Mouse (Mus musculus): ENCODE measurements around the gene Ano6.
A peak's percentile ranks its signal among the peaks of the same experiment; 100 is the strongest.

The Ano6 gene

GRCm38 (mm10) chr15:95922558-95922957, 131.9 kb downstream of the Ano6 start:
- DNase-seq (ENCODE audit: low read depth, low spot score), result no peak

- DNase-seq (ENCODE audit: low read depth, low spot score), result no peak
Observed at GRCm38 (mm10) chr15:95925334-95925986, 134.8 kb downstream of the Ano6 start.

- DNase-seq (ENCODE audit: low read depth, low spot score), result no peak
Observed at GRCm38 (mm10) chr15:95929087-95929486, 138.4 kb downstream of the Ano6 start.

DNA sequence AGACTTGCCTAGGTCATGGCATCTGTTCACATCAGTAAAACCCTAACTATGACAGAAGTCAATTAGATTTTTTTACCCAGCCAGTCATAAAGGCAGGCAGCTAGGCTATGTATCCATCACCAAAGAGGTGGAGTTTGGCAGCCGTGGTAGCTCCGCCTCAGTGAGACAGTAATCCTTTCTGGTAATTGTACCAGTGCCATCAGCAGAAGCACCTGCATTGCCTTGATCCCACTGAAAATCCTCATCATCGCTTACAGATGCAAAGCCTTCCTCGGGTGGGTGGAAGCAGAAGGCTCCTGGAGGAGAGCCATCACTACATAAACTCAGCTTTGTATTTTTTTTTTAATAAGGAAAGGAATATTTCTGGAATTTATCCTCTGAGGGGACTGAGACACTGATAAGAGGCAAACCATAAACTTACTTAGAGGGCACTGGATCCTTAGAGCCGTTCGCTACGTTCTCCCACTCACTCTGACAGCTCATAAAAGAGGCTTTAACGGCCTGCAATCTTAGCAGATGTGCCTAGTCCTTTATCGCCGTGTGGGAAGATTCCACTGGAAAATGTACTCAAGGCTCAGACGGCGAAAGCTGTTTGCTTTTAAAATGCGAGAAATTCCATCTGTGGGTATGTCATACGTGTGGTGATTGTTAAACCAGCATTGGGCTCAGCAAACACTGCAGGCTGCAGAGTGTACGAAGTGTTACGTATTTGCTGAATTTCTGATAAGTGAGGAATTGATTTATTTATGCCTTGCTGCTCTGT, 140.6 kb downstream of the Ano6 start:
- peak; percentile 15 for DNase-seq (ENCODE audit: low read depth, low spot score)

- no peak for DNase-seq (ENCODE audit: low read depth, low spot score)
Observed at GRCm38 (mm10) chr15:95932358-95932757, 141.7 kb downstream of the Ano6 start.

- DNase-seq (ENCODE audit: low read depth, low spot score), result no peak
Observed at GRCm38 (mm10) chr15:95935141-95935540, 144.5 kb downstream of the Ano6 start.

GRCm38 (mm10) chr15:95943470-95943869, 152.8 kb downstream of the Ano6 start:
- DNase-seq (ENCODE audit: low read depth, low spot score), result peak; percentile 70

DNA sequence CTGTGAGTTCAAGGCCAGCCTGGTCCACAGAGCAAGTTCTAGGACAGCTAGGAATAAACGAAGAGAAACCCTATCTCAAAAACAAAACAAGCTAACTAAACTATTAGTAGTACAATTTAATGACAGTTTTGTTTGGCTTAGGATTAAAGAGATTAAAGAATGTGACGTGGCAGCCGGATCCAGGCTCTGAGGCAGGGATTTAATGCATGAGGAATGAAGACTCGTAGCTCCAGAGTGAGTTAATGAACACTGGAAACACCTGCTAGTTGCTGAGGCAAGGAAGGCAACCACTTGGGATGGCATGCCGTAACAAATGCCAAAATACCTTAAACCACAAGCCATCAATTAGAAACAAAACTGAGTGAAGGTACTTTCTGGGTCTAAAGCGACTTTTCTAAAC, 153.7 kb downstream of the Ano6 start:
- no peak for DNase-seq (ENCODE audit: low read depth, low spot score)

DNA sequence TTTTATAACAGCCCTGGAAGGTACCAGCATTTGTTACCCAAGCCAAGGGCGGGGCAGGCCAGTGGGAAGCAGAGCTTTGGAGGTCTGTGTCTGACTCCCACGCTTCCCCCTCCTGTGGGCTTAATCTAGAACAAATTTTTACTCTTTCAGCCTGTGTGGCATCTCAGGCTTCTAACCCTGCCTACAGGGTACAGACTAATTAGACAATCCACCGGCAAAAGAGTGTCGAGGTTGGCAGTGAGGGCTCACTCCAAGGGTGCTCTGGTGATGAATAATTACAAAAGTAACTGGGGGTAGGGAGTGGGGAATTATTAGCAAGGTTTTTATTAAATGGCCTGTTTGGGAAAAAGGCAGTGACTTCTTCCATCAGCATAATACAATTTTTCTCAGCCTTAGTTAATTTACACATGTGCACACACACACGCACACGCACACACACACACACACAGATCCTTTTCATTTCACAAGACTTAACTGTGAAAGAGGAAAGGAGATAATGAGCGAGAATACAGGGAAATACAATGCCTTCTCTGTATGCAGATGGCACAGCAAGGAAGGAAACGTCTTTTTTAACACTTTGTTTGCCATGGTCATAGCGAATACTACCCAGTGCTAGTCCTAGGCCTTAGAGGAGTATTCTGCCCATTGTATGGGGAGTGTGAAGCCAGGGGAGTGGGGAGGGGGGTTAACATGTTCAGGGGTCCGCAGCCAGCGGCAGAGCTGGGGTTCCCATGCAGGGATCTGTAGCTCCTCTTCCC, 155.5 kb downstream of the Ano6 start:
- no peak for DNase-seq (ENCODE audit: low read depth, low spot score)

- peak; percentile 83 for DNase-seq (ENCODE audit: low read depth, low spot score)
Observed at GRCm38 (mm10) chr15:95948411-95948810, 157.8 kb downstream of the Ano6 start.

DNA sequence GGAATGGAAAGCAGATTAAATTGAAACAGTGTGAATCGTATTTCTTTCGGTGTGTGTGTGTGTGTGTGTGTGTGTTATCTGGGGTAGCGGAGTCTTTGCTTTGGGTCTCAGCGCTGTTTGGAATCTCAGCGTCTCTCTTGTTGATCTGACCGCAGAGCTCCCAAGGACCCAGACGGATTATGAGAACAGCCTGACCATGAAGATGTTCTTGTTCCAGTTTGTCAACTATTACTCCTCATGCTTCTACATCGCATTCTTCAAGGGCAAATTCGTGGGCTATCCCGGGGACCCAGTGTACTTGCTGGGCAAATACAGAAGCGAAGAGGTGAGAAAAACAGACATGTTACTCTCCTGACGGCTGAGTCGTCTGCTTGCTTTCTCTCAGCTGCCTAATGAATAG, 158.7 kb downstream of the Ano6 start:
- DNase-seq (ENCODE audit: low read depth, low spot score), result no peak

DNA sequence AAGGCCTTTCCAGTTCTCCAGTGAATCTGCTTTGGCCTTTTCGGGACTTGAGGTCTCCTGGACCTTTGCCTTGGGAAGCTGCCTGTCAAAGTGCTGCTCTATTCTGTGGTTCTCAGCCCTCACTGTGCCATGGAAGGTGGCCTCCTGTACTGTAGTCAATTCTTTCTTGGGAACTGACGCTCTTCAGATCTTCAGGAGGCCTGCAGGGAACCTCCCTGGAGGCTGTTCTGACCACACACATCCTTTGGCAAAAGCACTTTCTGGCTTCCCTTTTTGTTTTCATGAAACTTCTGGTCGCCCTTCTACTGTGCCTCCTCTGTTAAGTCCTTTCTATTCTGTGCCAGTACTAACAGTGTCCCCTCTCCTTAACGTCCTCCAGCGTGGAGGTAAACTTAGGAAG, 160.9 kb downstream of the Ano6 start:
- no peak for DNase-seq (ENCODE audit: low read depth, low spot score)

GRCm38 (mm10) chr15:95956692-95957091, 166.0 kb downstream of the Ano6 start:
- no peak for DNase-seq (ENCODE audit: low read depth, low spot score)

DNA sequence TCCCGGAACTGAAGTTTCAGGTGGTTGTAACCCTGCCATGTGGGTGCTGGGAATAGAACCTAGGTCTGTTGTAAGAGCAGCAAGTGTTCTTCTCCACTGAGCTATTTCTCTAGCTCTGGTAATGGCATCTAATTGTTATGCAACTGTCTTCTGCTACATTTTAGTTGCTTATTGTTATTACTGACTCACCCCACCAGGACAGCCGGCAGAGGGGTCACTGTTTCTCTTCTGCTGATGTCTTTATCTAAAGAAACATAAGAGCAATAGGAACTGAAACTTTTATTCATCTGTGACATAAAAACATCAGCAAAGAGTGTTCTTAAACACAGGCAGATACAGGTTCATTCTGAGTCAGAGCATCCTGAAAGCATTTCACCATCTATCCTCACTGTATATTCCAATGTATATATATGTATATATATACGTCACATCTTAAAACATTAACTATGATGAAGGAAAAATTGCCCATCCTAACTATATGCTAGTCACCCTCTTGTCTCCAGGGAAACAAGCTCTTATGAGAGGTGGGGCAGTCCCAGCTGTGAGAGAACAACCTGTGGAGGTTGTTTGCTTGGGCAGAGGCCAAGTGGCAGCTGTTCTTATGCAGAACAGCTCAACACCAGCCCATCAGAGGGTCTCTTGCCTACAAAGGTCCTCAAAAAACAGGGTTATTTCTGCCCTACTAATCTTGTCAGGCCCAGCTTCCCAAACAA, 171.9 kb downstream of the Ano6 start:
- DNase-seq (ENCODE audit: low read depth, low spot score), result peak; percentile 10

DNA sequence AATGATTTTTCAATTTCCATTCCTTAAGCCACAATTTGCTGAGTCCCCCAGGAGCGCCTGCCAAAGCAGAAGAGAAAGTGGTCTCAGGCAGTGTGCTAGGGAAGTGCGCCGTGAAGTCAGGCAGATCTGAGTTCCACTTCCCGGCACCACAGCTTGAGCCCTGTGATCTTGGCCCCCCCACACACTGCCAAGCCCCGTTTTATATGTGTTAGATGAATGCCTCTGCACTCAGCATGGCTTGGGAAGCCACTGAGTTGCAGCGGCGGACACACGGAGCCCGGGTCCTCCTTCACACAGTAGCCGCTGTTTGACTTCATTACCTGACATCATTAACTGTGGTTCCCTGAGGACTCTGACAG, 172.5 kb downstream of the Ano6 start:
- peak; percentile 14 for DNase-seq (ENCODE audit: low read depth, low spot score)

DNA sequence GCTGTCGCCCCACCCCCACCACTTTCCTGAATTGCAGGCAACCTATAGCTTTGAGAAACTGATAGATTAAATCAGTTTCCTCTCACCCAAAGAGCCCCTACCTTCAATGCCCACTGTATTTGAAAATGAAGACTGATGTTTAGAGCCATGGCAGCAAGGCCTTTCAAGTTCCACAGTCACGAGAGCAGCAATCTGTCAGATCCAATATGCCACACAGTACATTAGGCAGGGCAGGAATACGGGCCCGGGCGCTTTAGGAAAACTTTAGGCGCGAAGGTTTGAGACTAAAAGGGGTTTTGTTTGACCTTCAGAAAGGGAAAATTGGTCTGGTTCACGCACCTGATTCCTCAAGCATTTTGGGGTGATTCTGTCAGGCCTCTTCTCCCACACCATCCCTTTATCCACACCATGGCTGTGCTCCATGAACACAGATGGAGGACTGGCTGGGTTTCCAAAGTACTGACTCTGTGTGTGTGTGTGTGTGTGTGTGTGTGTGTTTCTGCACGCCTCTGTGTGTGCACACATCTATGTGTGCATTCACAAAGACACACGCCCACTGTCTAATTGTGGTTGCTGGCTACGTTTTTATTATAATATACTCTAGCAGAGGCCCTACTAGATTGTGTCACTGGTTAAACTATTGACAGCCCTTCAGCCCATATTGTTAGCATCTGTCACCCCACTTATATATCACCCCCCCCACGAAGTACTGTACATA, 173.0 kb downstream of the Ano6 start:
- no peak for DNase-seq (ENCODE audit: low read depth, low spot score)

DNA sequence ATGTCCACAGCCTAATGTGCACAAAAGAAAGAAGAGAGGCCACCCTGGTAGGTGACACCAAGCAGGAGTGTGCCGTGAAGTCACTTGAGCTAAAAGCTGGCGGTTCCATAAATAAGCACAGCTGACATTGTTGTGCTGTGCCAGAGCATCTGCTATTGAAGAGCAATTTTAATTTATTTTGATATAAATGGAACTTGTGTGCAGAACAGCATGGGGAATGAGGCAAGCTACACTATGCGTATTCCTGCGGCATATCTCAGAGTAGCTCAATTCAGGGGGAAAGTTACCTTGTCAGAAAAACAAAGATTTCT, 173.6 kb downstream of the Ano6 start:
- DNase-seq (ENCODE audit: low read depth, low spot score), result no peak

DNA sequence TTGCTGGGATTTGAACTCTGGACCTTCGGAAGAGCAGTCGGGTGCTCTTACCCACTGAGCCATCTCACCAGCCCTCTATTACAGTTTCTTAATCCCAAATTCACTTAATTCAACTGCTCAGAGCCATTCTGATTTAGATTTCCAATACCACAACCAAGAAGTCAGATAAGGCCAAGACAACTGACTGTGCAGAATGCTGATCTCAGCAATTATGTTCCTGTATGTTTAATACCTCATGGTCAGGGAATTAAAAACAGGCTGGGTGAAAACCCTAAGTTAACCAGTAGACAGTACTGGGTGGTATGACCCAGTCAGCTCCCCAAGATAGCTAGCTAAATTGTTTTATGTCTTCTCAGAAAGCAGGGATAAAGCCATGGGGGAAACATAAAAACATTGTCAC, 176.3 kb downstream of the Ano6 start:
- DNase-seq (ENCODE audit: low read depth, low spot score), result no peak

DNA sequence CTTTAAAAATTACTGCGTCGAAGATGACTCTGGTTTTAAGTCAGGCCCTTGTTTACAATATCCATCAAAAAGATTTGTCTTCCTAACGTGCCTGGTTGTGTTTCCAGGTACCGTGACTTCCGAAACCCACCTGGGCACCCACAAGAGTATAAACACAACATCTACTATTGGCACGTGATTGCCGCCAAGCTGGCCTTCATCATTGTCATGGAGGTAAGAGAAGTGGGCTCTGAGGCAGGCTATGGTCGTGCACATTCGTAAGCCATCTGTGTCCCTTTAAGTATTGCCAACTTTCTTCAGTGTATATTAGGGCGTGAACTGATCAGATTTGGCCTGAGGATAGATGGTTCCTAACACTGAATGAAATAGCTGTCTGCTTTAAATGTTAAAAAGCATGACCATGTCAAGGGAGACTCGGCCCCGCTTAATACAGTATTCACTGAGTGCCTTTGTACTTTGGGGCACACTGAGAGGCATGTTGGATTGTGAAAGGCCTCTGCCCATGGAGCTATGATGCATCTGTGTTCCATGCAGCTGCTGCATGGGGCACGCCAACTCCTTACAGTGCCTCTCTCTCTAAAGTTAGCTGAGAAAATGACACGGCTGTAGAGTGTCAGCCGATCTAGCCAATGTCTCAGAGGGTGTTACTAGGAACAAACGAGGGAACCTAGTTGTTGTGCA, 177.0 kb downstream of the Ano6 start:
- DNase-seq (ENCODE audit: low read depth, low spot score), result no peak

DNA sequence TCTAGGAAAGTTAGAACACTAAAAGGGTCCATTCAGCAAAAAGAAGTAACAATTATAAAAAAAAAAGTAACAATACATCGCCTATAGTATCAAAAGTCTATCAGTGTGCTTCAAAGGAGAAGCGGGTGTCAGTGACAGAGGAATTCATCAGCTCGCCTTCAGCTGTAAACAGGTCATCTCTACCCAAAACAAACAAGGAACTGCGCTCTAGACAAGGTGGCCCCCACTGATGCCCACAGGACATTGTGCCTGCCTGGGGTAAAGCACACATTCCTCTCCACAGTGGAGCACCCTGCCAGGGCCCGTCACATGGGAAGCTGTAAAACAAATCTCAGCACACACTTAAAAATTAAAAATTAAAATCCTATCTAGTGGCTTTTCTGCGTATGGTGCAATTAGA, 179.0 kb downstream of the Ano6 start:
- no peak for DNase-seq (ENCODE audit: low read depth, low spot score)

DNA sequence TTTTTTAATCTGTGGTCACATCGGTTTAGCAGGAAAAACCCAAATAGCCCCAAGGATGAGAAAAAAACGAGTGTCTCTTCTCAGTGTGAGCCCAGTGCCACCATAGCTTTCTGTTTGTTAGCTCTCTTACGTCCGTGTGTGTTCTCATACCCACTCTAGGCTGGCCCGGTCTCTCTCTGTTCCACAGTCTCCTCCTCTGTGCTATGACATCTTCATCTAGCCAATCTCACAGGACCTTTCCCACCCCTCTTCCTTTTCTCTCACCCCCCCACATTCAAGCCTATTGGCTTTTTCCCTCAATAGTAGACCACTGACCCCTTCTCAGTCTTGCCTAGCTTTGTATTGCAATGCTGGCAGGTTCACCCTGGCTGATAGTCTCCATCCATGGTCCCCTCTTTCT, 179.5 kb downstream of the Ano6 start:
- no peak for DNase-seq (ENCODE audit: low read depth, low spot score)
